Mouse (Mus musculus): ENCODE measurements around the gene Sbk3. TPM values are rescaled to one million over a fixed set of nuclear protein-coding genes. Genes with fewer than 3 reads are reported as not detected.
A peak's percentile ranks its signal among the peaks of the same experiment; 100 is the strongest.
"Not testable (repeated sequence)": the region's sequence is repeated elsewhere in the genome, so short reads cannot be mapped to it uniquely, and the experiment has no call there.

Gene Sbk3
- 0.04 TPM in 1 of 2 replicates, not detected in the other for polyA plus RNA-seq (2015; fragmentation: Nextera tagmentation; extraction: Ambion mirVana)

- Histone ChIP-seq H3K4me3 (ENCODE audit: low read depth, low read length) (no peak within 1 kb of the TSS), H3K9me3 (ENCODE audit: control insufficient read depth, low read length) (no peaks in the 10 kb centered on the region), H3K9ac (ENCODE audit: low read length) (no peak within 1 kb of the TSS), H3K27me3 (ENCODE audit: control insufficient read depth, insufficient read depth, low read length) (no peaks in the 10 kb centered on the region), H3K4me2 (replicated peaks; ENCODE audit: low read depth) (no peak within 1 kb of the TSS), H3K4me1 (replicated peaks; ENCODE audit: control insufficient read depth, insufficient read depth) (no peaks in the 10 kb centered on the region), H3K36me3 (ENCODE audit: control insufficient read depth, insufficient read depth, low read length) (no peaks in the 10 kb centered on the region), H3K27ac (replicated peaks) (no peak within 1 kb of the TSS)
- DNase-seq (ENCODE audit: low spot score) (no peak), ATAC-seq (ENCODE audit: low FRiP score, low TSS enrichment) (no peak)
- no peak for TF ChIP-seq EP300 (optimal IDR thresholded peaks at IDR 0.05)
- no peak for TF ChIP-seq CTCF (IDR thresholded peaks at IDR 0.05; ENCODE audit: low read depth)
- 38% methylated on average over 6 of the region's 6 CpGs for WGBS
Measured at GRCm38 (mm10) chr7:4971068-4971467, at the start of gene Sbk3. Sbk3 (minus strand) TSS chr7:4971168.

DNA sequence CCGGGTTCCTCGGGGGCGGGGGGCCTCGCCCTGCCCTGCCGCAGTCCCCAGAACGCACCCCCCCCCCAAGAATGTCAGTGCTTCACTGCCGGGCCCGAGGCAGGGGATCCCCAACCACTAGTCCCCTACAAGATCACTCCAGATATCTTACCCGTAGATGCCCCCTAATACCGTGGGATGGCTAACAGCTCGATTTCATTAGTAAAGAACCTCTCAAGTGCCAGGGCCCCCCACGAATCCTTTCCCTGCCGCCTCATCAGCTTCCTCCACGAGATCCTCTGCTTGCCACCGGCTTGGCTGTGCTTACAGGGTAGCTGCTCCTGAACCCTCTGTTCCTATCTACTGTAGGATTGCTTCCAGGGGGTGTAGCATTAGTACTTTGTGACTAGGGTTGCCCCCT lies 49.7 kb upstream of the Sbk3 start:
- ATAC-seq (ENCODE audit: low FRiP score, low TSS enrichment) (0 out of 2 replicates have a peak, but pooled peaks have one; percentile 3), DNase-seq (ENCODE audit: low spot score) (no peak)
- no peaks in the 10 kb centered on the region for H3K9me3 ChIP-seq (ENCODE audit: control insufficient read depth, low read length)
- peak overlapping the region; percentile 97 for H3K27ac ChIP-seq (replicated peaks)
- H3K27me3 ChIP-seq (ENCODE audit: control insufficient read depth, insufficient read depth, low read length), result no peaks in the 10 kb centered on the region
- peak overlapping the region; percentile 98 for H3K9ac ChIP-seq (ENCODE audit: low read length)
- WGBS, result 0% methylated on average over 15 of the region's 15 CpGs
- peak overlapping the region; percentile 74 for H3K4me2 ChIP-seq (replicated peaks; ENCODE audit: low read depth)
- H3K4me3 ChIP-seq (ENCODE audit: low read depth, low read length), result peak overlapping the region; percentile 91
- peaks cover 3% of the 10 kb centered on the region; the same call in 1 of the 2 replicates for H3K4me1 ChIP-seq (replicated peaks; ENCODE audit: control insufficient read depth, insufficient read depth)
- H3K36me3 ChIP-seq (ENCODE audit: control insufficient read depth, insufficient read depth, low read length), result peaks cover 5% of the 10 kb centered on the region
- TF ChIP-seq EP300 (optimal IDR thresholded peaks at IDR 0.05), result no peak
- no peak for TF ChIP-seq CTCF (IDR thresholded peaks at IDR 0.05; ENCODE audit: low read depth)

DNA sequence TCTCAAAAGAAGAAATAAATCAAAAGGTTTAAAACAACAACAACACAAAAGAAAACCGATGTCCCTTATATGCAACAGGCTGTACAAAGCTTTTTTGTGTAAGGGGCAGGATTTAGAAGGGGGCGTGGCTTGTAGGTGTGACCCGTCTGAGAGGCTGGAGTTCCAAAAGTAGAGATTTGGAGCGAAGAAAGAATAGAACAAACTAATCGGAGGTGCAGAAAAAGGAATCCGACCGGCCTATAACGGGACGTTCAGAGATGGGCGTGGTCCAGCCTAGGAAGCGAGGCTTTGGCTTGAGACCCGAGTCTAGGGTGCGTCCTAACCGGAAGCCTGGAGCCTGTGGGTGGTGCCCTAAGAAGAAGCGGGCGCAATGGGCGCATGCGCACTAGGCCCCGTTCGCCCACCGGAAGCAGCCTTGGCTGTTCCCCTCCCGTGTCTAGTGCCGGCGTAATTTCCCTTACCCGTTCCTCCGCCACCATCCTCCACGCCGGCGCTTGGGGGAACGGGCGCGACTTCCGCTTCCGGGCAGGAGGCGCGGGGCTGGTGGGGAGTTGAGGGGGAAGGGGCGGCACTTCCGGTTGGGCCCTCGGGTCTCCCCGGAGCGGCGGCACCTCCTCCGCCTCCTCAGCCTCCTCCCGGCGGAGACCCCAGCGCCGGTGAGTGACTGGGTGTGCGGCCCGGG lies 49.2 kb upstream of the Sbk3 start, which contains the start of the genes Zfp865 and Ccdc106:
Gene Zfp865, plus strand, starts transcription at position 377 of the 682 bp plus-strand sequence.
Gene Ccdc106, plus strand, starts transcription at position 554 of the 682 bp plus-strand sequence.
- Histone ChIP-seq H3K9ac (ENCODE audit: low read length) (peak within 1 kb of the TSS; percentile 98), H3K36me3 (ENCODE audit: control insufficient read depth, insufficient read depth, low read length) (peaks cover 5% of the 10 kb centered on the region), H3K27me3 (ENCODE audit: control insufficient read depth, insufficient read depth, low read length) (no peaks in the 10 kb centered on the region), H3K4me3 (ENCODE audit: low read depth, low read length) (peak within 1 kb of the TSS; percentile 91), H3K4me1 (replicated peaks; ENCODE audit: control insufficient read depth, insufficient read depth) (peaks cover 3% of the 10 kb centered on the region; the same call in 1 of the 2 replicates), H3K9me3 (ENCODE audit: control insufficient read depth, low read length) (no peaks in the 10 kb centered on the region), H3K4me2 (replicated peaks; ENCODE audit: low read depth) (peak within 1 kb of the TSS; percentile 74), H3K27ac (replicated peaks) (peak within 1 kb of the TSS; percentile 97)
- TF ChIP-seq CTCF (IDR thresholded peaks at IDR 0.05; ENCODE audit: low read depth) (peak; percentile 14; the same call in 1 of the 2 replicates), EP300 (optimal IDR thresholded peaks at IDR 0.05) (no peak)
- peak; percentile 91 for ATAC-seq (ENCODE audit: low FRiP score, low TSS enrichment)
- under 1% methylated on average over 45 of the region's 49 CpGs for WGBS
- DNase-seq (ENCODE audit: low spot score), result peak; percentile 99

- not testable (repeated sequence) for H3K27me3 ChIP-seq (ENCODE audit: control insufficient read depth, insufficient read depth, low read length); DNase-seq (ENCODE audit: low spot score); ATAC-seq (ENCODE audit: low FRiP score, low TSS enrichment); H3K36me3 ChIP-seq (ENCODE audit: control insufficient read depth, insufficient read depth, low read length); H3K9me3 ChIP-seq (ENCODE audit: control insufficient read depth, low read length); H3K4me1 ChIP-seq (replicated peaks; ENCODE audit: control insufficient read depth, insufficient read depth)
- Histone ChIP-seq H3K4me3 (ENCODE audit: low read depth, low read length) (peak overlapping the region; percentile 91), H3K9ac (ENCODE audit: low read length) (peak overlapping the region; percentile 28; the same call in 1 of the 2 replicates), H3K4me2 (replicated peaks; ENCODE audit: low read depth) (peak overlapping the region; percentile 74), H3K27ac (replicated peaks) (peak overlapping the region; percentile 97)
- 22% methylated on average over 8 of the region's 8 CpGs for WGBS
Measured at GRCm38 (mm10) chr7:5019576-5019975, 48.6 kb upstream of the Sbk3 start.

DNA sequence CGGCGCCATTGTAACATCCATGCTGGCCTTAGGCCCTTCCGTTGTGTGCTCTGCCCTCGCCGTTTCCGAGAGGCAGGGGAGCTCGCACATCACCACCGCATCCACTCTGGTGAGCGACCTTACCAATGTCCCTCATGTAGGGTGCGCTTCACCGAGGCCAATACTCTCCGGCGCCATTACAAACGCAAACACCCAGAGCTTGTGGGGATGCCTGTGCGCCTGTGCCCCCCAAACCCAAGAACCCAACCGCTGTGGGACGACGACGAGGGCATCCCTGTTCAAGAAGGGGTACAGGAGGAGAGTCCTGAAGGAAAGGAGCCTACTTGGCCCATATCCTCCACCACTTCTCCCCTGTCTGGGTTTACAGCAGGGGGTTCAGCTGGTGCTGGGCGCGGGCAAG lies 47.0 kb upstream of the Sbk3 start:
- H3K27me3 ChIP-seq (ENCODE audit: control insufficient read depth, insufficient read depth, low read length), result no peaks in the 10 kb centered on the region
- WGBS, result 97% methylated on average over 21 of the region's 21 CpGs
- H3K4me1 ChIP-seq (replicated peaks; ENCODE audit: control insufficient read depth, insufficient read depth), result peaks cover 3% of the 10 kb centered on the region; the same call in 1 of the 2 replicates
- no peak overlapping the region for H3K4me2 ChIP-seq (replicated peaks; ENCODE audit: low read depth)
- H3K4me3 ChIP-seq (ENCODE audit: low read depth, low read length), result no peak overlapping the region
- H3K36me3 ChIP-seq (ENCODE audit: control insufficient read depth, insufficient read depth, low read length), result peaks cover 2% of the 10 kb centered on the region; the same call in 1 of the 2 replicates
- no peak overlapping the region for H3K27ac ChIP-seq (replicated peaks)
- H3K9me3 ChIP-seq (ENCODE audit: control insufficient read depth, low read length), result no peaks in the 10 kb centered on the region
- TF ChIP-seq EP300 (optimal IDR thresholded peaks at IDR 0.05), result no peak
- no peak for TF ChIP-seq CTCF (IDR thresholded peaks at IDR 0.05; ENCODE audit: low read depth)
- DNase-seq (ENCODE audit: low spot score) (no peak), ATAC-seq (ENCODE audit: low FRiP score, low TSS enrichment) (no peak)
- no peak overlapping the region for H3K9ac ChIP-seq (ENCODE audit: low read length)

- ATAC-seq (ENCODE audit: low FRiP score, low TSS enrichment) (no peak), DNase-seq (ENCODE audit: low spot score) (no peak)
- peaks cover 8% of the 10 kb centered on the region for H3K36me3 ChIP-seq (ENCODE audit: control insufficient read depth, insufficient read depth, low read length)
- 89% methylated on average over 16 of the region's 16 CpGs for WGBS
- no peaks in the 10 kb centered on the region for H3K27me3 ChIP-seq (ENCODE audit: control insufficient read depth, insufficient read depth, low read length)
- H3K27ac ChIP-seq (replicated peaks), result no peak overlapping the region
- no peak for TF ChIP-seq EP300 (optimal IDR thresholded peaks at IDR 0.05)
- TF ChIP-seq CTCF (IDR thresholded peaks at IDR 0.05; ENCODE audit: low read depth), result peak; percentile 39
- no peak overlapping the region for H3K4me3 ChIP-seq (ENCODE audit: low read depth, low read length)
- no peak overlapping the region for H3K4me2 ChIP-seq (replicated peaks; ENCODE audit: low read depth)
- no peak overlapping the region for H3K9ac ChIP-seq (ENCODE audit: low read length)
- no peaks in the 10 kb centered on the region for H3K9me3 ChIP-seq (ENCODE audit: control insufficient read depth, low read length)
- H3K4me1 ChIP-seq (replicated peaks; ENCODE audit: control insufficient read depth, insufficient read depth), result peaks cover 3% of the 10 kb centered on the region; the same call in 1 of the 2 replicates
Measured at GRCm38 (mm10) chr7:5017352-5017751, 46.4 kb upstream of the Sbk3 start.
